Mouse (Mus musculus): Measurements from ENCODE around the gene Arrdc1.
"Not testable (repeated sequence)": the region's sequence is repeated elsewhere in the genome, so short reads cannot be mapped to it uniquely, and the experiment has no call there.

Gene Arrdc1

DNA sequence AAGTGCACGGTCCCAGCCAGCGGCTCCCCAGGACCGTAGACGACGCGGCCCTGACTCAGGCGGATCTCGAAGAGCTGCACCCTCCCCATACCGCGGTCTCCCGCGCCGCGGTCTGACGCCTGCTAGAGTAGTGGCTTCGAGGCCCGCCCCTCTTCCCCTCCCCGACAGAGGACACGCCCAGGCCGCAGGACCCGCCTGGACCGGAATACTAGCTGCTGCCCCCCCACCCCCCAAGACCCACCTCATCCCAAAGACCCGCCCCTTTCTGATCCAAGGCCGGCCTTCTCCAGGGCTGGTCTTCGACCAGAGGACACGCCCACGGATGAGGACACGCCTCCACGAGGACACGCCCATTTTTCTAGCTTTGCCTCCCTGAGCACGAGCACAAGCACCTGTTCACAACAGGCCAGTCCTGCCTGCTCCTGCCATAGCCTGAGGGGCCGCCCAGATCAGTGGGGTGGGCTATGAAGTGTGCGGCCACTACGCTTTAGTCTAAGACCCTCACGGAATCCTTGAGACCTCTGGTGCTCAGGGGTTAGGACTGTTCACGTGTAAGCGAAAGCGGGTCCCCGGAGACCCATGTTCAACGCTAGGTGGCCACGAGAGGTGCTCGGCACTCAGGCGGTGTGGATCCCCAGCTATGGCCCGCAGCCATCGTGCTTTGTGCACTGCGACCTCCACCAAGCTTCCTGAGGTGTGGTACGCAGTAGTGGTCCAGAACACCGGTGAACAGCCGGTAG, at the start of gene Arrdc1:
Gene Arrdc1 (minus strand): TSS at position 196 of the 740 bp plus-strand sequence.
- DNase-seq, result peak; percentile 74

DNA sequence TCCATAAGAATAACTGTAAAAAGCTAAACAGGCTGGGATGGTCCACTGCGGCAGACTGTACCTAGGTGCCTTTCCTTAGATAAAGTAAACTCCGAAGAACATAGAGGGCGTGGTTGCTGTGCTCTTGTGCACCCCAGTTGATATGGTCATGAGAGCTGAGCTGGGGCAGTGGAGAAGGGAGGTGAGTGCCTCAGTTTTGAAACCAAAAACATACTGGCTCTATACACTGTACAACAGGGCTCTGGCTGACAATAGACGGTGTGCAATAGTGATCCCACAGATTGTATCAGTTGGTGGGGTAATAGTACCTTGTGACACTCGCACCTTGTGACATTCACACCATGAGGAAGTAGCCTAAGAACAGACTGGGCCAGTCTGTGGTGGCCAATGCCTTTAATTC, 41.9 kb upstream of the Arrdc1 start:
- DNase-seq, result no peak

DNA sequence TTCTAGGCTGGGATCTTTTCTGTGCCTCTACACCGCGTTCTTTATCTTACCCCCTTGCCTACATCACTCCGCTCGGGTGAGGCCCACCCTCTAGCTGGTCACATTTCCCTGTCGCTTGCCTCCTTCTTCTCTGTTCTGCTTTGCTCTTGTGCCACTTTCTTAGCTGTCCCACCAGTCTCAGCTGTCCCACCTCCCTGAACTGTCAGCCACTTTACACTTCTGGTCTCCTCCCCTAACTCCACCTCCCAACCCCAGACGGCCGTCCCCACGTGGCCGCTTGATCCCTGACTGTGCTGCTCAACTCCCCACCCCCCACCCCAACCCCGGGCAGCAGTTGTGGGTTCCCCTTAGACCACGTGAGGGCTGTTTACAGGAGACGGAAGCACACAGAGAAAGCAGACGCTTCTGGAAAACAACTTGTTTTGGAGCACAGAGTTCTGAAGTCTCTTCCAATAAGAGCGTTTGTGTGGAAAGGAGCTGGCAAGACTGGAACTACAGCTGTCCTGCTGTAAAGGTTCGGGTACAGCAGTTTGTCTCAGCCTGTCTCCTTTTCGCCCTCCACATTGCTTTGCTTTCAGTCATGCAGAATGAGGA, 40.7 kb upstream of the Arrdc1 start, which contains the start of gene Pnpla7:
Gene Pnpla7 (plus strand): TSS at position 330 of the 594 bp plus-strand sequence.
- DNase-seq, result peak; percentile 59

DNA sequence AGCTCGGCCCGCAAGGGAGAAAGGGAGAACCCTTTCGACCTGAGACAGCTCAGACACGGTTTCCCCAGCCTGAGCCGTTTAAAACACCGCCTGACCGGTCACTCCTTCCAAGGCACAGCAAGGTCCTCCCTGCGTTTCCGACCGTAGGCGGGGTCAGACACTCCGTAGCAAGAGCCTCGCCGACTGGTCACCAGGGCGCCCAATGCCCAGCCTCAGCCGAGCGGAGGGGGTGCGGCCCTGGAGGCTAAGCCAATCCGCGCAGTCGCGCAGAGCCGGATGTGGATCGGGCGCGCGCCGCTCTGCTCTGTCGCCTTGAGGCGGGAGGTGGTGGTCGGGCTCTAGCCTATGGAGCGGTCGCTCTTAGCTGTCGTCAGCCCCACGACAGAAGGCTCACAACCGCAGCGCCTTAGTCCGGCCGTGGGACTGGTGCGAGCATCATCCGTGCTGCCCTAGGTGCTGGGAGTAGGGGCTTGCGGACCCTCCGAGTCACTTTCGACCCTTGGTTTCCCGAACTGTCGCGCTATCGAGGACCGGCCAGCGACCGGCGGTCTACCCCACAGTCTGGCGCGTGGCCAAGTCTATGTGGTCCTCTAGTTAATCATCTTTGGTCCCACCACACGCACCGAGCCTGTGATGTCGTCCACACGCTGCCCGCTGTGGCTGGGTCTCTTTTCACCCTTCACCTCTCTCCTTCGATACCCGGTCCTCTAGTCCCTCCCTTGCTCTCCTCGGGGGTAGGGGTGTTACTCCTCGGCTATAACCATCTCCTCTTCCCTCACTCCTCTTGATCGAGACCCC, 40.1 kb upstream of the Arrdc1 start, which contains the start of gene Mrpl41:
Gene Mrpl41 (minus strand): TSS at position 193 of the 798 bp plus-strand sequence.
- peak; percentile 95 for DNase-seq

DNA sequence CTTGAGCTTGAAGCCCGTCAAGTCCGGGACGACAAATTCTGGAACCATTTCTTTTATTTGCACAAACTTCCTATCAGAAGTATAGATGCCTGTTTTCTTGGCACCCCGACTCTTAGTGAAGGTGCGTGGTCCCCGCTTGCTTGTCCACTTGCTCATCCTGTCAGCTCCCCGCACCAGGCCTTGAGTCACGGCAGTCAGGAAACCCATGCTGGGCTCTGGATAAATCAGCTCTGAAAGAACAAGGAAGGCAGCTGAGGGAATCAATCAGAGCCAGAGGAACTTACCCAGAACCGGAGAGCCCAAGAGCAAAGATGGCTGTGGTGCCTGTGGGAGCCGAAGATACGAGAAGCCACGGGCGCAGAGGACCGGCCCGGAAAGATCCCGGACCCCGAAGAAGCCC, 39.4 kb upstream of the Arrdc1 start:
- not testable (repeated sequence) for DNase-seq

DNA sequence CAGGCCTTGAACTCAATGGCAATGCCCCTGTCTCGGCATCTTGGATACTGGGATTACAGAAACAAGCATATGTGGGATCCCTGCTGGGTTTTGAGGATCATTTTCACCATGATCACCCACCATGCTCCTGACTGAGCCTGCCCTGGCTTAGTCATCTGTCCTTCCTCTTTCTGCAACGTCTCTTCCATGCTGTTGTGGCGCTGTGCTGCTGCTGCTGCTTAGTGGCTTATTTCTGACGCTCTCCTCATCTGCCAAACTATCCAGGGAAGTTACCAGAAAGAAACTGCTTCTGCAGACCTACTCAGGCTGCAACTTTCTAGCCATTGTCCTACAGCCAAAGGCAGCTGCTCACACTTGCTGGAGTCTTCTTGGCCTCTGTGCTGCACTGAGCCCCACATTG, 35.3 kb upstream of the Arrdc1 start:
- no peak for DNase-seq

DNA sequence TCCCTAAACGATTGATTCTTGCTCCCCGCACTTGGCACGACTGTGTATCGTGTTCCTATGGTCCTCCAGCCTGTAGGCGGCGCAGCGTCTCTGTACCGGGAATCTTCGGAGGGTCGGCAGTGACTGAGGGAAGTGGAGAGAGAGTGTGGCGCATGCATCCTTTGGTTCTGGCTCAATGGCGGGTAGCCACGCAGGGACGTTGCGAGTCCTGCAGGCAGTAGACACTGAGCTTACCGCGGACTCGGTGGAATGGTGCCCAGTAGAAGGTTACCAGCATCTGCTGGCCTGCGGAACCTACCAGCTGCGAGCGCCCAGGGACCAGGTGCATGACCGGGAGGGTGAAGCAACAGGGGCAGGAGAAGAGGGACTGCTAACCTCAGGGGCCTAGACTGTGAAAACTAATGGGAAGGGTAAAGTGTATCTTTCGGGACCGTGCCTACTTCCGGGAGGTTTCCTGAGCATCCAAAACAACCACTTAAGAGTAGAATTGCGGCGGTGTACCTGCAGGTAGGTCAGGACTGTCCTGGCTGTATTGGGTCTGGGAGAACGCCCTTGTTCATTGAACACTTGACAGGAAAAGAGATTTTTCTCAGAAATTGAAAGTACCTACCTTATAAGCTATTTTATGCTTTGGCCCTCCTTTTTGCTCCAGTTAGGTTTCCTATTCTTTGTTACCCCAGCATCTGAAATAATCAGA, 27.4 kb upstream of the Arrdc1 start, which contains the start of gene Dph7:
Gene Dph7 (plus strand): TSS at position 97 of the 697 bp plus-strand sequence.
- DNase-seq, result peak; percentile 95

DNA sequence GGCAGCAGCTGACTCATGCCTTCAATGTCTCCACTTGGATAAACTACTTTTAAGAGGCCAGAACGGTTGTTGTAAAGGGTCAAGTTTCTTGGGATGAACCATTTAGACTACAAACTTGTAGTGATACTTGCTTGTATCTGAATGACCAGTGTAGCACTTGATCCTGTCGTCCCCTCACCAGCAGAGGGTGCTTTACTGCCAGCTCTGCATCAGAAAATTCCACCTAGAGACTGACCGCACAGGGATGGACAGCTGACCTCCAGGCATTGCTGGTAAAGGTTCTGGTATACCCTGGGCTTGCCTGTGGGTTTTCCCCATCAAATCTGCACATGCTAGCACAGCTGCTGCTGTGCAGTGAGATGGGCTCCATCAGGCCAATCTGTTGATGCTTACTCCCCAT, 25.9 kb upstream of the Arrdc1 start:
- DNase-seq, result no peak

DNA sequence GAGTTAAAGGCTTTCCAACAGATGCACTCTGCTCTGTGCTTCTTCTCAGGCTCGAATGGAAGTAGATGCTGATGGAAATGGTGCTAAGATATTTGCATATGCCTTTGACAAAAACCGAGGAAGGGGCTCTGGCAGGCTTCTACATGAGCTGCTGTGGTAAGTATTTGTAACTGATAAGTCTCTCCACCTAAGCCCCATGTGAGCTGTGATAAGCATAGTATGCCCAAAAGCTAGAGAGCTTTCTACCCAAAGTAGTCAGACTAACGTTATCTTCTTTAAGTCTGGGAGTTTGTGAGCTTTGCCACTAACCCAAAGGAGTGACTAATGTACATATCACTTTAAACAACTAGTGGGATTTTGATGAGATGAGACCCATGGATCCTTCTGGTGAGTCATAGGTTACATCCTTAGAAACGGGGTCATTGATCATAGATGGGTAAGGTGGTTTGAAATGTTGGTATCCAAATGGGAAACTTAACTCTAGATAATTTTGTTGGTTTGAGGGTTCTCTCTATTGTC, 17.5 kb upstream of the Arrdc1 start:
- no peak for DNase-seq

DNA sequence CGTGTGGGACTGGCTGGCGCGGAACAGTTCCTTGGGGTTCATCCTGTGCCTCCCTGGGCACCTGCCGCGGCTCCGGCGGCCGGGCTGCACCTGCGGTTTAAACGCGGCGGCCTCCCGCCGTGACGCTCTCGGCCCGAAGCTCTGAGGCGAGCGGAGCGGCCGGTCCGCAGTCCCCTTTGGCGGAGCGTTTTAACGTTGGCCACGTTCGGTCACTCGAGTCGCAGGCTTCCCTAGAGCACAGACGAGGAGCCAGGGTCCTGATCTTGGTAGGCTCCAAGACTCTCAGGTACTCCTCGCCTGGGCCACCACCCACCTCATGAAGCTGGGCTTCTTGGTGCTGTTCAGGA, 15.1 kb upstream of the Arrdc1 start:
- no peak for DNase-seq

DNA sequence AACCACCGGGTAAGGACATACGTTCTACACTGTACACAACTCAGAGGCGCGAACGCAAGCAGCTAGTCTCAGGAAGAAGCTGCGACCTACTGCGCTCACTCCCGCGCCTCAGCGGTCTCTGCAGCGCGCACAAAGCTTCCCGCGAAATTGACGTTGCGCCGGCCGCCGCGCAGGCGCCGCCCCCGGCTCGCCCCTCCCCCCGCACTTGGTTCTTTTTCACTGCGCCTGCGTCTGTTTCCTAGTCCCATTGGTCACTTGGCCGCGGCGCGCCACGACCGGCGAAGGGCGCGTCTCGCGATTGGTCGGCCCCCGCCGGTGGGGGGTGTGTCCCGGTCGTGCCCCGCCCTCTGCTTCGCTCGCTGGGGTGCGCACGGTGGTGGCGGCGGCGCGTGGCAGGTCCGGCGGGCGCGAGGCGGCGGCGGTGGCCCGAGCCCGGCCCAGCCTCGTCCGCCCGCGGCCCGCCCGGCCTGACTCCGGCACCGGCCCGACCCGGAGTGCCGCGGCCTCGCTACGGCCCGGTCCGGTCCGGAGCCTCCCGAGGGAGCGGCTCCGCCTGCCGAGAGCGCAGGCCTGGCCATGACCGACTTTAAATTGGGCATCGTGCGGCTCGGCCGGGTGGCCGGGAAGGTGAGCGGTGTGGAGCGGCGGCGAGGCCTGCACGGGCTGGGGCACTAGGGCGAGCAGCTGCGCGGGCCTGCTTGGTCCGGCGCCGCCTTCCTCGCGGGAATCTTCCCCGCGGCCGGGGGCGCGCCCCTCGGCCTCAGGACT, 14.6 kb upstream of the Arrdc1 start, which contains the start of gene Zmynd19:
Gene Zmynd19 (plus strand): TSS at position 372 of the 768 bp plus-strand sequence.
- DNase-seq, result peak; percentile 100

DNA sequence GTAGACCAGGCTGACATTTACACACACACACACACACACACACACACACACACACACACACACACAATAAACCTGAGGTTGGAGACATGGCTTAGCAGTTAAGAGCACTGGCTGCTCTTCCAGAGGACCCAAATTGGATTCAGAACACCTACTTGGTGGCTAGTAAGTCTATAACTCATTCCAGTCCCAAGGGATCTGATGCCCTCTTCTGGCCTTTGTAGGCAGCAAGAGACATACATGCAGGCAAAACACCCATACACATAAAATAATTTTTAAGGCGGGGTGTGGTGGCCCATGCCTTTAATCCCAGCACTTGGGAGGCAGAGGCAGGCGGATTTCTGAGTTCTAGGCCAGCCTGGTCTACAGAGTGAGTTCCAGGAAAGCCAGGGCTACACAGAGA, 9.3 kb upstream of the Arrdc1 start:
- DNase-seq, result not testable (repeated sequence)

DNA sequence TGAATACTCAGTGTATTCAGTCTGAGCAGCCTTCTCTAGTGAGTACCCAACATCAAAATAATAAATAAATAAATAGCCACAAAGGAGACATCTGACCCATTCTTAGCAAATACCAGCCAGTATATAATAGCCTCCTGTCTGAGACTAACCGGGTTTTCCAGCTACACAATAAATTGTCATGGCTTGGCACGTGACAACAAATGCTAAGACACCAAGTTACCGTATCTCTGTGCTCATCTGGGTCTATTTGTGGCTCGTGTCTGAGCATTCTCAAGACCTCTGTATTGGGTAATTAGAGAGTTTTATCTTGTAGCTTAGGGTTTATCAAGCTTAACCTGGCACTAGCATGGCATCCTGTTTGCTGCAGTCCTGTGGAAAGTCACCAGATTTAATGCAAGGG, 7.0 kb upstream of the Arrdc1 start:
- DNase-seq, result no peak

DNA sequence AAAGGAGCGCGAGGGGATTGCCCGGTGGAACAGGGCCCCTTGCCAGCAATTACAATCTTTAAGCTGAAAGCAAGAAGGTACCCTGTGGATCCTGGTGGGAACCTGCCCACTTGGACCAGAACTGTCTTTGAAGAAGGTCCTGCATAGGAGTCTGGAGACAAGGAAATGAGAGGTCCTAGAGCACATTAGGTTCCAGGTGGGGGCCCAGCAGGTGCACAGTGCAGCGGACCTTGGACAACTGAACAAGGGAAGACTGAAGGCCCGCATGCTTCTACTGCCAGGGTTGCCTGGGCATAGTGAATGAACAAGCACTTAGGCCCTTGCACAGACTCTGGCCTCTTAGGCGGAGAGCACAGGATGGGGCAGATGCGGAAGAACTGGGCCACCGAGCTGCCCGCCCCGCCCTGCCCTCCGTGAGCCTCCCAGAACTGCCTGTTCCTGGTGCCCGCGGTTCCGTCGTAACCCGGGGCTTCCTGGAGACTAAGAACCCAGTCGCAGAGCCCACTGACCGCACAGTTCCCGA, 550 bp downstream of the Arrdc1 start:
- peak; percentile 45 for DNase-seq

DNA sequence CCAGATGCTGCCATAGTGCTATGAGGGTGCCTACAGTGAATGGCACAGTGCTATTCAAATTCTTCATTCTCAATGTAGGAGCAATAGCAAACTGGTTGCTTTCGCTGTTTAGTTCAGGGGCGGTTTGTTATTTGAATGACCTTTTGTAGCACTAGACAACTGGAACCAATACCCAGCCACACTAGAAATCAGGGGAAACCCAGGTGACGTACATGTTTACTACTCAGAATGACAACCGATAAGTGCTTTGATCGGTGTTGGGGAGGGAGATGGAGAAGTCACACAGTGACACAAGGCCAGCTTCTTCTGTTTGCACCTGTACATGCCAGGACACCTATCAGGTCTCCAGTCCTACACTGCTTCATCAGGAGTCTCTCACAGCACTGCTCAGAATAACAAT, 5.5 kb downstream of the Arrdc1 start:
- no peak for DNase-seq

DNA sequence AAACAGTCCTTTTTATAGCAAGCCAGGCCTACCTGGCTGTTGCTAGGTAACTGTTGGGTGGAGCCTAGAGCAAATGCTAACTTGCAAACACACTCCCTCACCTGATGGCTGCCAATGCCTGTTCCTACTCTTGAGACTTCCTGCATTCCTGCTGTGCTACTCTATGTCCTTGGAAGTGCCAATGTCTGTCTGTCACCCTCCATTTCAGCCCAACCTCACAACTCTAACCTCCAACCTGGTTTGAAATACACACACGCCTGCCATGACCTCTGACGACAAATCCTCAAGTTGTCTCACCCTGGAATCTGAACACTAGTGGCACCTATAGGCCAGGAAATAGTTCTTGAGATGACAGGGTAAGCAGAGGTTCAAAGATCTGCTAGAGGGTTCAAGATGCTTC, 5.9 kb downstream of the Arrdc1 start:
- DNase-seq, result no peak

DNA sequence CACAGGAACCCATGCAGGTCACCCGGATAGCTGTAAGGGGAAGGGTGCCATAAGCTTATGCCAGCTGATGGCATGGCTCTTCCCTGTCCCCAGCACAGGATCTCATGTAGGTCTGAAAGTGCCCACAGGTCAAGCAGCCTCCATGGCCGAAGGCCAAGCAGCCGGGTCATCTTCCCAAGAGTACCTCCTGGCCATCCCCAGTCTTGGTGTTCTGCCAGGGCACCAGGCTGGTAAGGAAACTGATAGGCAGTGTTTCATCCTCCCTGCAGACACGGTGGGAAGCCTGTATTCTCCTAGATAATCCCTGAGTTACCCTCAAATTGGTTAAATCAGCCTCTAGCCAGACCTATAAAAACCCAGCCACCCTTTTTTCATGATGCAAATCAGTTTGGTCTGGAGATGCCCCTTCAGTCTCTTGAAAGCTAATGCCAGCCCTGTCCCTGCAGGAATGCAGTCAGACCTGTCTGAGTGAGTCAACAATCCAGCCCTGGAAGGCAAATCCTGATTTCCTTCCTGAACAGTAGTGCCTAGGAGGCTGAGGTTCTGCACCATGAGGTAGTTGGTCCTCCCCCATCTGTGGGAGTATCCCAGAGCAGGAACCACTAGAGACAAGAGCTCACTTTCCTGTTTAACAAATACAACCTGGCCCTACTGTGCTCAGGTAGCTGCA, 7.1 kb downstream of the Arrdc1 start:
- DNase-seq, result no peak

DNA sequence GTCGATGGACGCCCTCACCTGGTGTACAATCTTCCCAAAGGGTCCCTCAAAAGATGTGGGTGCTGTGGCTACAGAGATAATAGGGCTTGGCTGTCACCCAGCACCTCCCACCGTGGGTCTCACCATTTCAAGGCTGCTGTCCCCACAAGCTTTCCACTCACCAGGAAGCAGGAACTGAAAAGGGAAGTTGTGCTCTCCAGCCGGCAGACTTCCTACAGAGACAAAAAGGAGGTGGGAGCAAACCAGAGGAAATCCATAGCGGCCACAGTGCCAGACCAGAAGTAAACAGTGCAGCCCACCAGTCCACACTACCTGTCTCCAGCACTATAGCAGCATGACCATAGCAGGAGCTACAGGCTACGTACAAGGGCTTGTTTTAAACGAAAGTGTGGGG, 8.1 kb downstream of the Arrdc1 start:
- DNase-seq, result no peak

DNA sequence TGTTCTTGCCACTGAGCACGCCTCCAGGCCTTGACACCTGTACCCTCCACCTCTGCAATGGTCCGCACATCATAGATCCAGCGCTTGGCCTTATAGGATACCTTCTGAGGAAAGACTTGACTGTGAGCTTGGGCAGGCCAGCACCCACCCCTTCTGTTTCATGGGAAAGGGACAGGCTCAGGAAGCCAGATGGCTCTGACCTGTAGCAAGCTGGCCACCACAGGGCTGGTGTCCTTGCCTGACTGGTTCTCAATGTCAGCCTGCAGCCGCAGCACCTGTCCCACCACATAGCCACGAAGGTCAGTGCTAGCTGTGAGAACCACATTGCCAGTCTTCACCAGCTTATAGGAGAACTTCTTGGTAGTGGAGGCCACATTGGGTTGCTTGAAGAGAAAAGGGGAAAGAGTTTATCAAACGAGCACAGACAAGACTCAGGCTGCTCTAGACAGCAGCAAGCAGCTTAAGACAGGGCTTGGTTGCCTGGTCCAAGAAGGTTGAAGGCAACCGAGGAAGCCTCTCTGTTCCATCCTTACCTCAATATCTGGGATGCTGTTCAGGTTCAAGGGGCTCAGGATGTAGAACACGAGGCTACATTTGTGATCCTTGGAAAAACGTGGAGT, 8.6 kb downstream of the Arrdc1 start:
- DNase-seq, result no peak

DNA sequence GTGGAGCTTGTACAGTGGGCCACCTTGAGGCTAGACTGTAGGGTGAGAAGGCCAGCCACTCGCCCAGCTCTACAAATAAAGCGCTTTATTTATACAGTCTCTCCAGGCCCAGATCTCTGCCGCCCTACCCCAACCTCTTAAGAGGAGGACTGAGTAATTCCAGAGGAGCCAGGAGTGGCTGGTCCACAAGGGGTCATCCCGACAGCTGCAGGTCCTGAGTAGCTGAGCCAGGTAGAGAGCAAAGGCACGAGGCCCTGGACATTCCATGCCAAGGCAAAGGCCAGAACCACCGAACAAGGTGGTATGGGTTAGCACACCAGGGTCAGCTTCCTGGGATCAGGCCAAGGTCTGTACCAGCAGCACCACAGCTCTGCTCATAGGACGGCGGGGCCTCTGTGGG, 9.8 kb downstream of the Arrdc1 start:
- no peak for DNase-seq

DNA sequence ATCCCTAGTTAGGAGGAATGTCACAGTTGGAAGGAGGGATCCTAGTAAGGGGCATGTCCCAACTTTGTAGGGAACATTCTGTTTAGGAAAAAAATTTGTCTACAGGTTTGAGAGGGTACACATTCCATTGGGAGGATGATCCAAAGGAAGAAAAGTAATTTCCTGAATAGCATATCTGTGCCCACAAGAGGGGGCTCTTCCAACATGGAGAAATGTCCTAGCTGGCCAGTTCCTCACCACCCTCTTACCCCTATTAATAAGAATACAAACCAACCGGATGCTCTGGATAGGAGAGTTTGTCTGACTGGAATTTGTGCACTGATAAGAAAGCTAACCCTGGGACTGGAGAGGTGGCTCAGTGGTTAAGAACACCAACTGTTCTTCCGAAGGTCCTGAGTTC, 11.5 kb downstream of the Arrdc1 start:
- DNase-seq, result no peak

Data from right cerebral cortex, postnatal 4 days (tissue).